Comparison of ENCODE assay signal across 7 mouse cellular contexts in genomic region chr9:61947402-61948346, GRCm38 (mm10). TPM values are rescaled to one million over a fixed set of nuclear protein-coding genes. Genes with fewer than 3 reads are reported as not detected.
DNase-seq lines count a peak whose midpoint lies in the region; ATAC-seq and TF ChIP-seq lines count a peak whose summit lies in the region.

No protein-coding gene starts in this region.

- no peaks in the 10 kb centered on the region for H3K9me3 ChIP-seq in hindbrain, postnatal 0 days (ENCODE audit: low read length)

- 6% methylated on average over 24 of the region's 24 CpGs for WGBS in hindbrain, postnatal 0 days

- DNase-seq in adrenal gland, adult (ENCODE audit: inconsistent age in 2 of 2, low spot score in 1 of 2): peak; percentile 73 to 88
- DNase-seq in cerebellum, postnatal 4 days (ENCODE audit: low spot score in 2 of 2): peak; percentile 52 to 81
- peak; percentile 80 for DNase-seq in gastrocnemius, adult 2 months
- peak; percentile 95 for DNase-seq in hindbrain, postnatal 0 days (ENCODE audit: low spot score)
- DNase-seq in left cerebral cortex, postnatal 10 days (ENCODE audit: extremely low spot score in 1 of 2, low spot score in 2 of 2): peak; percentile 67 to 82
- DNase-seq in right cerebral cortex, postnatal 36 days (ENCODE audit: low spot score in 2 of 2): peak; percentile 30 to 52

- no peaks in the 10 kb centered on the region for H3K36me3 ChIP-seq in hindbrain, postnatal 0 days (ENCODE audit: insufficient read depth, low read length)

- ATAC-seq in hindbrain, postnatal 0 days: peak; percentile 82
- peak; percentile 85 for ATAC-seq in megakaryocyte progenitor cell, adult 5-6 weeks (replicated peaks; ENCODE audit: poor library complexity)

- peak overlapping the region; percentile 46; the same call in 1 of the 2 replicates for H3K9ac ChIP-seq in hindbrain, postnatal 0 days (replicated peaks; ENCODE audit: low read length)

- peak overlapping the region; percentile 72 for H3K27ac ChIP-seq in gastrocnemius, adult 2 months
- peak overlapping the region; percentile 11; the same call in 1 of the 2 replicates for H3K27ac ChIP-seq in hindbrain, postnatal 0 days

- peaks cover 7% of the 10 kb centered on the region for H3K4me1 ChIP-seq in hindbrain, postnatal 0 days (ENCODE audit: insufficient read depth, low read length)

- intact Hi-C loops in gastrocnemius, adult 2 months (cut with DNase I): loop anchor here (2.0 kb wide), 2 partner anchors 33 to 37 kb away; partner anchors contain the start of gene Rplp1
- intact Hi-C loops in left cerebral cortex, postnatal 10 days (cut with DNase I): loop anchor here (1.0 to 10.0 kb wide), 2 partner anchors 297 to 607 kb away; no protein-coding TSS in a partner anchor

- H3K27me3 ChIP-seq in hindbrain, postnatal 0 days (ENCODE audit: insufficient read depth, low read length): no peaks in the 10 kb centered on the region

- H3K4me3 ChIP-seq in gastrocnemius, adult 2 months: peak overlapping the region; percentile 85
- H3K4me3 ChIP-seq in hindbrain, postnatal 0 days (ENCODE audit: low read length): peak overlapping the region; percentile 77

- H3K4me2 ChIP-seq in hindbrain, postnatal 0 days (ENCODE audit: low read depth, low read length): peak overlapping the region; percentile 100

- peak; percentile 94 for TF ChIP-seq CTCF in gastrocnemius, adult 2 months (IDR thresholded peaks at IDR 0.05)
- TF ChIP-seq CTCF in hindbrain, postnatal 0 days (IDR thresholded peaks at IDR 0.05; ENCODE audit: low read depth): peak; percentile 96

RNA-seq across cellular contexts. Expression of gene Kif23, which starts 1.1 kb away (rescaled TPM):
- 1 to 10 TPM in 1 of 2 experiments, under 1 TPM in 1; 0.69 to 1.5 TPM for total RNA-seq in gastrocnemius, adult 2 months (2021)
- 4.5 and 7.5 TPM in 2 replicates for total RNA-seq in hindbrain, postnatal 0 days (2014; rRNA removed)
- 14.7 and 15.5 TPM in 2 replicates for polyA plus RNA-seq in hindbrain, postnatal 0 days (2015; fragmentation: Nextera tagmentation; extraction: Ambion mirVana)
- total RNA-seq in left cerebral cortex, postnatal 10 days (2021): 1 to 10 TPM; 4.8 to 5.5 TPM
- 106 and 127 TPM in 2 replicates for total RNA-seq in megakaryocyte progenitor cell, adult 5-6 weeks (2015)
- total RNA-seq in megakaryocyte progenitor cell, adult 5-6 weeks (2017): 170 and 190 TPM in 2 replicates

RNA-seq across cellular contexts. Expression of gene Rplp1, which starts 33.3 kb away (rescaled TPM):
- total RNA-seq in gastrocnemius, adult 2 months (2021): 1,000 to 10,000 TPM; 1,321 to 1,510 TPM
- total RNA-seq in hindbrain, postnatal 0 days (2014; rRNA removed): 2,832 and 4,239 TPM in 2 replicates
- polyA plus RNA-seq in hindbrain, postnatal 0 days (2015; fragmentation: Nextera tagmentation; extraction: Ambion mirVana): 1,070 and 1,080 TPM in 2 replicates
- total RNA-seq in left cerebral cortex, postnatal 10 days (2021): 1,000 to 10,000 TPM; 1,724 to 1,730 TPM
- 3,301 and 3,503 TPM in 2 replicates for total RNA-seq in megakaryocyte progenitor cell, adult 5-6 weeks (2015)
- total RNA-seq in megakaryocyte progenitor cell, adult 5-6 weeks (2017): 5,104 and 5,789 TPM in 2 replicates

Comparison
In these comparisons a context has a peak if more than half of its experiments do, and no peak if none do; other contexts are left out.
1. Peak in every context shown above with its lines: DNase-seq, ATAC-seq, H3K4me3 ChIP-seq and H3K27ac ChIP-seq.
2. DNase-seq: peak in every context shown above with its lines; median percentile 95 in hindbrain, postnatal 0 days; 80 in adrenal gland, adult; 80 in gastrocnemius, adult 2 months; 74 in left cerebral cortex, postnatal 10 days; 66 in cerebellum, postnatal 4 days; 41 in right cerebral cortex, postnatal 36 days.
3. RNA of gene Kif23, which starts 1.1 kb away (total RNA-seq): 106 to 190 TPM in megakaryocyte progenitor cell, adult 5-6 weeks; 4.8 to 5.5 TPM in left cerebral cortex, postnatal 10 days, 4.5 to 7.5 TPM in hindbrain, postnatal 0 days and 0.69 to 1.5 TPM in gastrocnemius, adult 2 months; every median in the first group is over 10 times any median in the second.